Comparison of ENCODE assay signal across 7 mouse cellular contexts in the genomic region with DNA sequence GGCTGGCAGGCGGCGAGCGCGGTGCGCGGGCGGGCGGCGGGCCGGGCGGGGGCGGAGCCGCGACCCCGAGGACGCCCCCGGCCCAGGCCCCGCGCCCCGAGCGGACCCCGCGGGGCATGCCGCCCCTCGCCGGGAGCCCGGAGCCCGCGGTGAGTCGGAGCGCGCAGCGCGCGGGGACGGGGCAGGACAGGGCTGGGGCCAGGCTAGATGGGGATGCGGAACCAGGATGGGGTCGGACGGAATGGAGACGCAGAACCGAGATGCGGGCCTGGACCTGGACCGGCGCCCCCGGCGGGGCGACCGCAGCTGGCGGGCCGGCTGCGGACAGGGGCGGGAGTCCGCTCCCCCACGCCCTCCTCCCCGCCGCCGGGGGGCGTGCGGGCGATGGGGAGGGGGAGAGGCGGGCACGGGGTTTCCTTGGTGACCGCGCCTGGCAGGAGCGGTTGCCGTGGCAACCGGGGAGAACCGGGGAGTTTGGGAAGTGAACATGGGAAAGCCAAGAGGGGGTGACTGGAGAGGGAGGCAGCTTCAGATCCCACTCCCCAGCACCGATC. TPM values are rescaled to one million over a fixed set of nuclear protein-coding genes. Genes with fewer than 3 reads are reported as not detected.
DNase-seq lines count a peak whose midpoint lies in the region; ATAC-seq lines count a peak whose summit lies in the region.

A gene (plus strand): TSS at position 51 of the 554 bp plus-strand sequence.

- H3K27me3 ChIP-seq in midbrain, embryonic 13.5 days: no peaks in the 10 kb centered on the region

- H3K4me1 ChIP-seq in midbrain, embryonic 13.5 days (replicated peaks): peaks cover 64% of the 10 kb centered on the region

- H3K36me3 ChIP-seq in midbrain, embryonic 13.5 days: peaks cover 3% of the 10 kb centered on the region; the same call in 1 of the 2 replicates

- peak within 1 kb of the TSS; percentile 98 for H3K9ac ChIP-seq in midbrain, embryonic 13.5 days (replicated peaks)

- peak within 1 kb of the TSS; percentile 100 for H3K27ac ChIP-seq in midbrain, embryonic 13.5 days

- DNase-seq in ZHBTc4 (ENCODE audit: low read depth, low spot score): peak; percentile 49
- DNase-seq in cerebellum, adult 9-11 months: peak; percentile 79
- DNase-seq in frontal cortex, postnatal 14 days (ENCODE audit: low spot score in 2 of 2): peak; percentile 75 to 76
- peak; percentile 84 to 85 for DNase-seq in layer of hippocampus, adult 18-20 months (ENCODE audit: low spot score in 2 of 2)
- DNase-seq in ovary, adult 18-20 months (ENCODE audit: low spot score): no peak
- DNase-seq in kidney, adult 8-10 months: no peak

- 1% methylated on average over 37 of the region's 69 CpGs for whole genome bisulfite sequencing in midbrain, embryonic 13.5 days

- no peaks in the 10 kb centered on the region for H3K9me3 ChIP-seq in midbrain, embryonic 13.5 days

- H3K4me2 ChIP-seq in midbrain, embryonic 13.5 days (replicated peaks): peak within 1 kb of the TSS; percentile 96

- H3K4me3 ChIP-seq in midbrain, embryonic 13.5 days (replicated peaks): peak within 1 kb of the TSS; percentile 76

- ATAC-seq in midbrain, embryonic 13.5 days: peak; percentile 53

RNA-seq across cellular contexts. Expression of the gene that starts here (rescaled TPM):
- total RNA-seq in layer of hippocampus, adult 18-20 months (2021): 100 to 1,000 TPM; 336 to 349 TPM
- polyA plus RNA-seq in midbrain, embryonic 13.5 days (2015; fragmentation: Nextera tagmentation; extraction: Ambion mirVana): 15.7 and 16.4 TPM in 2 replicates

Comparison
In these comparisons a context has a peak if more than half of its experiments do, and no peak if none do; other contexts are left out.
1. DNase-seq: peak in ZHBTc4 (single experiment), cerebellum, adult 9-11 months (single experiment), frontal cortex, postnatal 14 days (2 of 2) and layer of hippocampus, adult 18-20 months (2 of 2); none in ovary, adult 18-20 months (single experiment) and kidney, adult 8-10 months (0 of 2).